Mouse (Mus musculus) MEL-GATA-1-ER (cell line): Measurements from ENCODE around the gene Mtfp1.
"Not testable (repeated sequence)": the region's sequence is repeated elsewhere in the genome, so short reads cannot be mapped to it uniquely, and the experiment has no call there.

Experiments
- DNase-seq: peaks from one replicate; pipeline ENCODE4 v3.0.0-alpha.2; 2012; ENCODE audit warnings: low read depth; ENCODE audit errors: extremely low read depth

Mtfp1 gene

DNA sequence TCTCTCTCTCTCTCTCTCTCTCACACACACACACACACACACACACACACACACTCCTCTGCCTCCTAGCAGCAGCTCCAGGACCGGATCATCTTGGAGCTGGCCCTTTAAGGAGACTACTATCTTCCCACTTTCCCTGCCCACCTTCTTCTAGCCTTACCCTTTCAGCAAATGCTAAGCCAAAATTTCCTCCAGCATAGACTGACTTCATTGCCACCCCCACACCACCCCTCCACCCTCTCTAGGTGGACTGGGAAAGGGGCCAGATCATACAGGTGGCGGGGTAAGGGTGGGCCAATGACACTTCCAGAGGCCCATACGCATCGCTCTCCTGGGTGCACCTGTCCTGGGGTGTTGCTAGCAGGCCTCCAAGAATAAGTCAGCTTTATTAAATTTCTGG lies 20.2 kb upstream of the Mtfp1 start:
- DNase-seq, result no peak

DNA sequence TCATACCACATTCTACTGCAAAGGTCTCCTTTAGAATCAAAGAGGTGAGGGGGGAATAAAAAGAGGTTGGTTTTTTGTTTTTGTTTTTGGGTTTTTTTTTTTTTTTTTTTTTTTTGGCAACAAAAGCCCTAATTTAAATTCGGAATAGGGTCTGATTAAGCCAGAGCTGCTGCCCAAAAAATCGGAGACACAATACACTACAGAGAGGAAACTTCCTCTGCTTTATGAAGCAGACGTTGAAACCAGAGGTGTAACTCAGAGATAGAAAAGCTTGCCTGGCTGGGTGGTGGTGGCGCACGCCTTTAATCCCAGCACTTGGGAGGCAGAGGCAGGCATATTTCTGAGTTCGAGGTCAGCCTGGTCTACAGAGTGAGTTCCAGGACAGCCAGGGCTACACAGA lies 19.3 kb upstream of the Mtfp1 start:
- not testable (repeated sequence) for DNase-seq

DNA sequence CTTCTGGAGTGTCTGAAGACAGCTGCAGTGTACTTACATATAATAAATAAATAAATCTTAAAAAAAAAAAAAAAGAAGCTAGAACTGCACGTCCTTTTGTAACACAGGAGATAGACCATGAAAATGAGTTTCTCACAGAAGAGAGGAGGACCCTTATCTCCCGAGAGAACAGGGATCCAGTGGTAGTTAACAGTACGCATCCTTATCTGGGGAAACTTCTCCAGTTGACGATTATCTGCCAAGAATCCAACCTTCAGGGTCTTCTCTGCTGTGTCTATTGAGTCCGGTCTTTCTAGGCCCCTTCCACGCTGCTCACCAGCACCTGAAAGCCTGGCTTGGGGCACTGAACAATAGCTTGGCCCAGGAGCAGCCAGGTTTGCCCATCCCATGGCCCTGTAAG lies 18.7 kb upstream of the Mtfp1 start:
- DNase-seq, result no peak

DNA sequence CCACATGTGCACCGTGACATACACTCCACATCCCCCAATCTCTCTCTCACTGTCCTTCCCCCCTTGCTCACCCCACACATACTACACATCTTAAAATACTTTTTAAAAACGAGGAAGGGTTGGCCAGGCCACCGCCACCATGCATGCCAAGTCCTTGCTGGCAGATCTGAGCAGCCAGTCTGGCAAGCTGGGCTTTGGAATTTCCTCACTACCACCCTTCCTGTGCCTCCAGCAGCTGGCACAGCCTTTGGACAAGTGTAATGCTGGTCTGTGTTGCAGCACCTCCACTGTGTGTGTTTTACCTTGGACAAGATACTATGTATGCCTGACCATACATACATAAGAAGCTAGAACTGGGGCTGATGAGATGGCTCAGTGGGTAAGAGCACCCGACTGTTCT lies 18.3 kb upstream of the Mtfp1 start:
- no peak for DNase-seq

DNA sequence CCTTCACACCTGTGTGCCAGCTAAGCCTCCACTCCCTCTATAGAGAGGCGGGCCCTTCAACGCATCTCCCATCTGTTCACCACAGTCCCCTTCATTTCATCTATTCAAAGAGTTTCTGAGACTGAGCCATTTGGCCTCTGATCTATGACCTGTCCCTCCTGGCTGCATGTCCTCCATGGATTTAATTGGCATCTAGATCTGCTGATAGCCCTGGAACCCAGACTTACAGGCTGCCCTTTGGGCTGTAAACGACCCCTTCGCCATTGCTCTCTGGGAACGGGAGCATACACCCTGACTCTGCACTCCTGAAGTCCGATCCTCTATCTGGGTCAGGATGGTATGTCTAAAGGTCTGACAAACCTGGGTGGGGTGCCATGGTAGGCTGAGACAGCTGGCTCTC lies 17.6 kb upstream of the Mtfp1 start:
- DNase-seq, result no peak

DNA sequence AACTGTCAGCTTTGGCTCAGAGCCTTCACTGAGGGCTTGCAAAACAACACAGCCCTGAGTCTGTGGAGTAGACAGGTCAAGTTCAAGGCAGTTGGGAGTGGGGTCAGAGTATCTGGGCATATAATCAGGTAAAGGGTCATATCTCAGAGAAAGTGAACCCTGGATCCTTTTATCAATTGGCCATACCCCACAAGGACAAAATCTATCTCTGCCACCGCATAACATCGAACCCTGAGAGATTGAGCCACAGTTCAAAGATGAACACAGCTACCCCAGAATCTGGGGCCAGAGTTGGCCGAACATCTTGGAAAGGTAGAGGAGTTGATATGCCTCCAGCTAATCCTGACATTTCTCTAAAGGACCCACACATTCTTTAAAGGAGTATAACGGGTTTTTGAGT lies 16.8 kb upstream of the Mtfp1 start:
- DNase-seq, result no peak

DNA sequence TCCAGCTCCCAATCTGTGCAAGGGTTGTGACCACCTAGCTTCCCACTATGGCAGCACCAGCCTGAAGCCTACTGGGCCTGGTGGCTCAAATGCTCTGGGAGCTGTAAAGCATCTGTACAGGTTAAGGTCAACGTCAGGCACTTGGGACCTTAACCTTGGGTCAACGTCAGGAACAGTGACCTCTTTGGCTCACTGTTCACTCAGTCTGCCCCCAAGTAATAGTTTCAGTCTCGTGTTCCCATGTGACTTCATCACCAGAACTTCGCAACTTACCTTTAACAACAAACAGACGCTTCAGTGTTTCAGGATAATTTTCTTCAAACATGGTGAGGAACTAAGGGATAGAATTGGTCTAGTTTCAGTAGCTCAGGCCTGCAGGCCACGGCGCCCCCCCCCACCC lies 13.4 kb upstream of the Mtfp1 start:
- no peak for DNase-seq

DNA sequence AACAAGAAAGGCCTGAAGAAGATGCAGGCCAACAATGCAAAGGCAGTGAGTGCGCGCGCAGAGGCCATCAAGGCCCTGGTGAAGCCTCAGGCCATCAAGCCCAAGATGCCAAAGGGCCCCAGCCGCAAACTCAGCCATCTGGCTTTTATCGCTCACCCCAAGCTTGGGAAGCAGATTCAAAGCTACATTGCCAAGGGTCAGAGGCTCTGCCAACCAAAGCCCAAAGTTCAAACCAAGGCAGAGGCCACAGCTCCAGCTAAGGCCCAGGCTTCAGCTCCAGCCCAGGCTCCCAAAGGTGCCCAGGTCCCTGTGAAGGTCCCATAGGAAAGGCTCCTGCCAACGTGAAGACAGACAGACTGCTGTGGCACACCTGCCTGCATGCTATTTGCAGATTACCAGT lies 12.7 kb upstream of the Mtfp1 start:
- DNase-seq, result not testable (repeated sequence)

DNA sequence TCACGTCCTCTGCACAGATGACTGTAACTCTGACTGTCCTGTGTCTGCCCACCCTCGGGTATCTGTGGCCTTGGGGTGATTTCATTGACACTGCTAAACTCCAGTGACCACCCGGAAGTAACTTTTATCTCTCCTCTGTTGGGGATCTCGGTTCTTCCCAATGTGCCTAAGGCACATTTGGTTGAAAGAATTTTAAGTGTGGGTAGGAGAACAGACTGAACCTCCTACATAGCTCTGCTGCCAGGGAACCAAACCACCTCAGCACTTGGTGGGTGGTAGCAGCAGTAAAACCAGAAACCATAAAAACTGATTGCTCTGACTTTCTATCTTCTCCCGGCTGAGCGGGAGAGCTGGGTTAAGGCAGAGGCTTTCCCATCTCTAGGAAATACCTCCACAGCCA lies 10.2 kb upstream of the Mtfp1 start:
- no peak for DNase-seq

DNA sequence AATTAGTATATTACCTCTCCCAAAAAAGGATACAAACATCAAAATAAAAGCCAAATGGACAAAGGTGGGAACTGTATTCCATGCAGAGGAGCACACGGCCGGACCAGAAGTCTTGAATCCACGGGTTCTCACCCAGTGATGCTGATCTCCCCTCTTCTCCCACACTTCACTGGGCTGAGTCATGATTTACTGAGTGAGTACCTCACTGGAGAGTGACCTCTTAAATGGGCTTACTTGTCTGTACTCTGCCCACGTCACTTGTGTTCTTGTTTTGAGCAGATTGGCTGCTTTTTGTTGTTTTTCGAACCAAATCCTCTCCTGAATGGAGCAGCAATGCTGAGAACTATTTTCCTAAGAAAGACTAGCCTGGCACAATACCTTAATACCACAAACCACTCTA lies 9.7 kb upstream of the Mtfp1 start:
- DNase-seq, result no peak

DNA sequence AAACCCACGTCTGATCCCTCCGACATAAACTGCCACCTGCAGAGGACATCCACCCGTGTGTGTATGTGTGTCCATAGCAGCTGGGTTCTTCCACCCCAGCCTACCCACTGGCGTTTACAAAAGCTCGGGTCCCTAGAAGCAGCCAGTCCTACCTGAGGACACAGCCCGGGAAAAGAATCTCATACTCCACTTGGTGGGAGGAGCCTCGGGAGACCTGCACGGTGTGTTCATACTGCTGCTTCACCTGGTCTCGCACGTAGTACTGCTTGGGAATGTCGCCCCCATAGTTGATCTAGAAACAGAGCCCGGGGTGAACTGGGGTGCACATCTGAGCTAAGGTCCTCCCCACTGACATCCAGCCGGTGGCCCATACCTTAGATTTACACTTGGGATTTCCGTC lies 8.3 kb upstream of the Mtfp1 start:
- no peak for DNase-seq

DNA sequence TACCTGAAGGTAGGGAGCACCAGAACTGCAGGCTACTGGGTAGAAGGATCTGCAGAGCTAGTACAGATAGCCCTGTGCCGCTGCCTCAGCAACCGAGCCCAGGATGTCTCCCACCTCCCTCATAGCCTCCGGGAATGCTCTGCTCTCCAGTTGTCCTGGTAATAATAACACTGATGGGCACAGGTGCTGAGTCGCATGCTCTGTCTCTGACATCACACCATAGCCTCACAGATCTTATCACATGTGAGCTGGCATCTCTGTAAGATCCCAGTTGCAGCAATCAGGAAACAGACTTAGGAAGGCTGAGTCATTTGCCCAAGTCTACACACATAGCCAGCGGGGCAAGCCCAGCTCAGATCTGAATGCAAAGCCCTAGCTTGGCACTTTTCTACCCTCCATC lies 6.6 kb upstream of the Mtfp1 start:
- DNase-seq, result no peak

DNA sequence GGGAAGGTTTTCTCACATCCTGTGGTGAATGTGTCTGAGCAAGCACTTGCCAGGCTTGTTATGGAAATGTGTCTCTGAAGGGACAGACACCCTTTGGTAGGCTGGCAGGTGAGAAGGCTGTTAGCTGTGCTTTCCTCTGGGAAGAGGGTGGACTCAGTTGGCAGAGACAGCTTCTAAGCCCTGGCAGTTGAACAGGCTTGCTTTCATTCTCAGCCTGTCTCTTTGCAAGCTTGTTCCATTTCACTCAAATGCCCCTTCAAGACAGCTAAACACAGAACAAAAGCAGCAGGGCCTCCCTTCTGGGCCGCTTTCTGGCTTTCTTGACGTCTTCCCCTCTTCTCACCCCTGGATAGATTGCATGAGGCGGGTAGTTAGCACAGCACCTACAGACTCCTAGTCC lies 4.2 kb upstream of the Mtfp1 start:
- DNase-seq, result no peak

DNA sequence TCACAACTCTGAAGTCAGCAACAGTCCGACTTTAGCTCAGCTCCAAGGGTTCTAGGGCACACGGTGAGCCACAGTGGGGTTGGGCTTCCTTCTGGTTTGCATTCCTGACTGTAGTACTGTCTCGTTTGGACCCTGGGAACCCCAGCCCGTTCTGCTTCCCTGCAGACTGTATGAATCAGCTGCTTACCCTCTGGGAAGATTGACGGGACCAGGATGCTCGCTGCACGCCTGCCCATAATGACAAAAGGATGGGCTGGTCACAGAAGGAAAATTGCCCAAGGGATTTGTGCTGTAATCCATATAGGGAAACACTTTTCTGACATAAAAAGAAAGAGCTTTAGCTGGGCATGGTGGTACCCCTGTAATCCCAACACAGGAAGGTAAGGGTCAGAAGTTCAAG lies 3.6 kb upstream of the Mtfp1 start:
- DNase-seq, result no peak

DNA sequence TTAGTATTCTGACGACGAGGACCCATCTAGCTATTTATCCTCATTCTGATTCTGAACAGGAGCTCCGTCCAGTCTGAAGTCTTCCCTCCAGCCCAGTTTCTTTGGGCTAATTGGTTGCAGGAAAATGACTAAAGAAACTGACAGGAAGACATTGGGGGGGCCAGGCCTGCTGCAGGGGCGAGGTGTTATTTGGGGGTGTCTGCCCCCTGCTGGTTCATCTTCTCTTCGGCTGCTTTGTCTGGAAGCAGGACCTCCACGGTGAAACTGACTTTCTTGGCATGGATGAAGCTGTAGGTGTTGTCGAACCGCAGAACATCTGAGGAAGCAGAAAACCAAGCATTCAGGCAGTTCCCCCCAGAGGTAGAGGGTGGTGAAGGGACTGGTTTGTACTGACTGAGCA lies 2.9 kb upstream of the Mtfp1 start:
- DNase-seq, result no peak

DNA sequence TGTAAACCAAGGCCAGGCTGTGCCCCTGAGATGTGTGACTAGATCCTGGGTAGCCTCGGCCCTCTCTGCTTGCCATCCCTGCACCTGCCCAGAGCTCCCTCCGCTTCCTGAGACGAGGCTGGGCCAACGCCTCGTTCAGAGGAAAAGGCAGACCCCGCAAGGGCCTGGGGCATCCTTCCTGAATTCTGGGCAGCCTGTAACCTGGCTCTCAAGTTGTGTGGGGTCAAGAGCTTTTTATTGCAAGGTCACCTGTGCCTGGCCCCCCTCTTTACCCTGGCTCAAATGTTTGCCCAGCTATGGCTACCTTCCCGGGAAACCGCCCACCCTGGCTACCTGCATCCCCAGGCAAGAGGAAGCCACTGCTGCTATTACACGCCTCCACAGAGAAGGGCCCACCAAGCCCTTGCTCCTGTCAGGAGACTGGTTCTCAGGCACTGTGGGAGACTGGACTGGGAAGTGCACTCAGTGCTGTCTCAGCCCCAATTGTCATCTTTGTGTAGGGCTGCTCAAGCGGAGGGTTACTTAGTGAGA lies 1.9 kb upstream of the Mtfp1 start:
- DNase-seq, result no peak

DNA sequence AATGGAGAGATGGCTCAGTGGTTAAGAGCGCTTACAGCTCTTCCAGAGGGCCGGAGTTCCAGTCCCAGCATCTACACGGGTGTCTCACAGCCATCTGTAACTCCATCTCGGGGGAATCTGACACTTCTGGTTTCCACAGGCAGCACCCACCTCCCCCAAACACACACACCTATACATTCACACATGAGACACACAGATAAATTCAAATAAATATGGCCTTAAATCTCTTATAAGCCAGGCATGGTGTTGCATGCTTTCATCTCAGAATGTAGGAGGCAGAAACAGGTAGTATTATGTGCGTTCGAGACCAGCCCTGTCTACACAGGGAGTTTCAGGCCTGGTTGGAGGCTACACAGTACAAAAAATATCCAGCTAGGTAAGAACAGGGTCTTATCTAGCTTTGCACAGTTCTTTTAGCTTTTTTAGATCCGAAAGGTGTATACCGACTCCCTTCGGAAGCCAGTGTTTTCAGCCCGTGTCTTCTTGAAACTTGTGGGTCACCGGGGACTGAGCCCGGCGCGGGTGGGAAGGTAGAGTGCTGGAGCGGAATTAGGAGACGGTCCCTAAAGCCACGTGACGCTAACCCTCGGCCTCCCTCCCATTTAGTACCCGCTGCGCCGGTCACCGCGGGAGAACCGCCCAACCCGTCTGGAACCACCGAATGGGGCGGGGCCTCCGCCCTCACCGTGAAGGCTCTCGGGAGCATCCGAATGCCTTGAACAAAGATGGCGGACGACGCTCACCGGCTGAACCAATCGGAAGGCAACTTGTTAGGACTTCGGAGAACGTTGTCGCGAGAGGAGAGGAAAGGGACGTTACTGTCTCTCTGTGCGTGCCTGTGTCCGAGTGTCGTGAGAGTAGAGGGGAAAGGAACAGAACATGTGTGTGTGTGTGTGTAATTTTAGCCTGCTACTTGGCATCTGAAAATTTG lies 1.1 kb upstream of the Mtfp1 start:
- DNase-seq, result peak; percentile 98

DNA sequence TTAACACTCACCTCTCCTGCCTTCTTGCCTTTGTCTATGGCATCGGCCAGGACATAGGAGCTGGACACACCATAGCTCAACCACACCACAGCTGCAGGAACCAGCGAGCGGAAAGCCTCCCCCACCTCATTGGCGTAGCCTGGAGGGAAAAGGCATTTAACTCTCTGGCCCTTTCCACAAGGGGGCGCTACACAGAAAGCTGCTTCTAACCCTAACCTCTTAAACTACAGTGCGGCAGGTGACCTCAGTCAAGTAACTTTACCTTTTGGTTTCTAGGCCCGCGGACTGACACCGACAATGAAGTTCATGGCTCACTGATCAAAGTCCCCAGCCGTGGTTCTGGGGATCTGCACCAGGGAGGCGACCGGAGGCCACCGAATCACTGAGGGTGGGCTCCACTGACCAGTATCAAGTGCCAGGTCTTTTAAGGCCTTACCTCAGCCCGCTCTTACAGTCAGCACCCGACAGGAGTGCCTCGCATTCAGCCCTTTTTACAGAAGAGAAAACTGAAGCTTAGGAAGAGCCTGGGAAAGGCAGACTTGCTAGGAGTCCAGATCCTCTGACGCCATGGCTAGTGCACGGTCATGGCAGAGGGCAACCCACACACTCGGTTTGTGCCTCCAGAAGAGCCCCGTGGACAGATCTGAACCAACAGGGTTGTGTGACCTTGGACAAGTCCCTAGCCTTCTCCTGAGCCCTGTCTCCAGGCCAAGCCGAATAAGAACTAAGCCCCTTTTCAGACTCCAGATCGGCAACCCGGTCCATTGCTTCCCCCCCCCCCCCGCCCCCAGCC lies 671 bp downstream of the Mtfp1 start:
- DNase-seq, result peak; percentile 76

DNA sequence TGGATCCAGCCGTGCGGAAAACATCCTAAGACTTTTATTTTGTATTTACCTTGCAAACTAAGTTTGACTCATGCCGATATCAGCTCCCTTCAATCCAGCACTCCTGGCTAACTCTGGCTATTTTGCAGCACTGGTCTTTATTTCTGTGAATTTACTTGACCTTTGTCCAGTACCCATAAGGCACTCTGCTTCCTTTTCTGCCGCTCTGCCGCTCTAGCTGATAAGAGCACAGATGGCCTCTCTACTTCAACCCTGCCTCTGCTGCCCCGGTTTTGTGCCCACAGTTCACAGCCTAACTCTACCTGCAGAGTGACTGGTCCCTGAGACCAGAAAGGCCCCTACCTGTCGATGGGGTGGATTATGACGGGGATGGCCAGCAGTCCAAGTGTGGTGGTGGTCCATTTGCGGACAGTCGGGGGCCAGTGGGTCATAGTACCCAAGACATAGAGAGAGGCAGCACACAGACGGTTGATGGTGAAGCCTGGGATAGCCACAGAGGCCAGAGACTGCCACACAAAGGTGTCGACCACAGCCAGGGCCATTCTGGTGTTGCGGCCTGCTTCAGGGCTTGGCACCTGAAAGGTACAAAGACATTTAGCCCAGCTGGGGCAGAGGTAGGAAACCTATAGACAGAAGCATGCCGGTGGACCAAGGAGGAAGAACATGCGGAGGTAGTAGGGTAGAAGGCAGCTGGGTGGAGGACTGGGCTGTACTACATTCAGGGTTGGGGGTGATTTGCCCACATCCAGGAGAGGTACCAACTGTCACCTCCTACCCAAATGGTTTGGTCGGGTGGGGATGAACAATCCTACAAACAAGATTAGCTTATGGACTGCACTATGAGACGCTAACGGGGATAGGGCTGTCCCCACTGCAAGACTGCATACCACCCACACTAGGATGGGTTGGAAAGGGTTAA lies 1.5 kb downstream of the Mtfp1 start:
- no peak for DNase-seq

DNA sequence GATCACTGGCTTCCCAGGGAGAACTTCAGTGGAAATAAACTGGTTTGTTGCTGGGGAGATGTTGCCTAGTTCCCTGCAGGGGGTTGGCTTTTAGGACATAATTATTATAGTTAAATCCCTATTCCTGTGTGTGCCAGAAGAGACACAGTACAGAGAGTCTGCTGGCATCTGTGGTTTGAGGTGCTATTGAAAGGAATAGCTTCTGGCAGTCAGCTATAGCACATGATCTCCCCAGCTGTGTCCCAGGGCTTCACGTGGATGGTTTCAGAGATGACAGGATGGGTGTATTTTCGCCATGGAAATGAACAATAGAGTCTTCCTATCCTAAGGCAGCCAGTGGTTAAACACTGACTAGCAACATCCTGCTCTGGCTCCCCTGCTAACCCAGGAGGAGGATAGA lies 8.0 kb downstream of the Mtfp1 start:
- DNase-seq, result no peak

DNA sequence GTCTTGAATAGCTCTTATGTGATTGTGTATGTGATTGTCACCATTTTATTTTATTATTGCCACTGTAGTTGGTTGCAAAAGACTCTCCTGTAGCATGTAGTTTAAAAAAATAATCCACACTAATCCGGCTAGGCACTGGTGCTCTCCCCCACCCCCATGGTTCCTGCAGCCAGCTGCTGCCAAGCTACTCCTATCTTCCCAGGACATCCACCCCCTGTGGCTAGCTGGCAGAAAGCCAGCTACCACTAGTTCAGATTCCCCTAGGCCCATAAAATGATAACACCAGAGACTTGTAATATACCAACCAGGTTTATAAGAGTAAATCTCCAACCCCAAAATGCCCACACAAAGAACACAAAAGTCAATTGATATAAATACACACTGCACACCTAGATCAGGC lies 9.0 kb downstream of the Mtfp1 start:
- no peak for DNase-seq
